Mouse (Mus musculus) splenic B cell, adult 2 months (primary cell): ENCODE measurements around the gene Ucp1.

Experiments
- DNase-seq: peaks from one replicate; pipeline ENCODE4 v3.0.0-alpha.2; 2011; ENCODE audit warnings: low read depth, low spot score
- H3K27me3 ChIP-seq: 2 replicates; pipeline ENCODE4 v1.6.1; 2012; ENCODE audit warnings: mild to moderate bottlenecking, low read length, moderate library complexity, mixed read lengths; ENCODE audit not compliant: control insufficient read depth, poor library complexity, insufficient read depth, severe bottlenecking
- H3K36me3 ChIP-seq: 2 replicates; pipeline ENCODE4 v1.6.1; 2012; ENCODE audit warnings: mild to moderate bottlenecking, low read length, moderate library complexity, mixed read lengths; ENCODE audit not compliant: control insufficient read depth, poor library complexity, insufficient read depth, severe bottlenecking

The Ucp1 gene

GRCm38 (mm10) chr8:83290176-83290575 is at the start of gene Ucp1:
TSS of gene Ucp1 (plus strand) at chr8:83290352.
- Histone ChIP-seq H3K36me3 (no peaks in the 10 kb centered on the region), H3K27me3 (no peaks in the 10 kb centered on the region; the same call in none of the 2 replicates)
- no peak for DNase-seq

DNA sequence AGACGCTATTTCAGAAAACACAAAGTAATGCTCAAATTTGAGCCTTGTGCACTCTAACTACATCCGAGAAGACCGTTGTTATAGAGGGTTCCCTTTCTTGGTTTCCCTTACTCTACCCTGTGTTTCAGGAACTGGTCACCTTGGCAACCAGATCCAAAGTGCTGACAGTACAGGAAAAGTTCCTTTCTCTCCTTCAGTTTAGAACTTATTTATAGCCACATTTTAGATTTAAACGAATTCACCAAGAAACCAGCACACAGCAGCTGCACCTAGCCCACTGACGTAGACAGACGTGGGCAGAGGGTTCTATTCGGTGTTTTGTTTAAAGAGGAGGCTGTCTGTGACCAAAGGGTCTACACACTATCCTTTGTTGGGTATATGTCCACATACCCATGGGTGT is 46.0 kb upstream of the Ucp1 start:
- no peak for DNase-seq
- Histone ChIP-seq H3K27me3 (no peaks in the 10 kb centered on the region), H3K36me3 (no peaks in the 10 kb centered on the region)

DNA sequence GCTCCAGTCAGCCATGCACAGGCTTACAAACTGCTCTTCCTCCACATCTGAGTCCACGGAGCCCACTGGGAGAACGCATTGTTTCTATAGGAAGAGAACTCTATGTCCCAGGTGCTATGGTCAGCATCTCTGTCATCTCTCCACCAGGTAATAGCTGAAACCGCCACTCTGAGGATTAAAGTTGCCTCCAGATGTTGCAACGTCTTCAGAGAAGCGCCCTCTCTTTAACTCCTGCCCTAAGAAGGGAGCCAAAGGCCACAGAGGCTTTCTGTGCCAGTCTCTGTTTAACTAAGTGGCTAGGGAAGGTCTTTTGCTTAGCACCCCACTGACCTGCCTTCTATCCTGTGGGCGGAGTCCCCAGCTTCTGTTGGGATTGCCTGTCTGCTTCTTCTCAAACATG is 39.3 kb upstream of the Ucp1 start:
- DNase-seq, result no peak
- no peaks in the 10 kb centered on the region for H3K27me3 ChIP-seq
- H3K36me3 ChIP-seq, result no peaks in the 10 kb centered on the region

GRCm38 (mm10) chr8:83251362-83252246 is 38.5 kb upstream of the Ucp1 start:
- no peak for DNase-seq
- Histone ChIP-seq H3K36me3 (no peaks in the 10 kb centered on the region), H3K27me3 (no peaks in the 10 kb centered on the region)

GRCm38 (mm10) chr8:83252791-83253190 is 37.4 kb upstream of the Ucp1 start:
- H3K36me3 ChIP-seq, result no peaks in the 10 kb centered on the region
- H3K27me3 ChIP-seq, result no peaks in the 10 kb centered on the region
- DNase-seq, result no peak

DNA sequence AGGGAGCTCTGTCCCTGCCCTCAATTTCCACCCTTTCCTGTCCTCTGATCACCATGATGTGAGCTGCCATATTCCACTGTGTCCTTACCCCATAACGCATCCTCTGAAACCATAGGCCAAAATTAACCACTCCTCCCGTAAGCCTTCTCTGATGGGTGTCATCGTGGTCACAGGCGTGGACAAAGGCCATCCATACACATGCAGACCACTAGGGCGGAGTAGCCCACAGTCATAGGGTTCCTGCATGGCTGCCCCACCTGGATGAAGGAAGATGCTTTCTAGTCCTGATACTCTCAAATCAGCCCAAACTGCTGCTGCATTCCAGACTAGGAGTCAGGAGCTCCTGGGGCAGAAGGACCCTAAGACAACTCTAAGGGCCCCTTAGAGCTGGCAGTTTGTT is 32.5 kb upstream of the Ucp1 start:
- Histone ChIP-seq H3K36me3 (no peaks in the 10 kb centered on the region), H3K27me3 (no peaks in the 10 kb centered on the region)
- DNase-seq, result no peak

GRCm38 (mm10) chr8:83260418-83261215 is 29.5 kb upstream of the Ucp1 start:
- peak; percentile 76 for DNase-seq
- H3K36me3 ChIP-seq, result no peaks in the 10 kb centered on the region
- H3K27me3 ChIP-seq, result no peaks in the 10 kb centered on the region

GRCm38 (mm10) chr8:83271172-83271571 is 19.0 kb upstream of the Ucp1 start:
- H3K36me3 ChIP-seq, result no peaks in the 10 kb centered on the region
- no peak for DNase-seq

DNA sequence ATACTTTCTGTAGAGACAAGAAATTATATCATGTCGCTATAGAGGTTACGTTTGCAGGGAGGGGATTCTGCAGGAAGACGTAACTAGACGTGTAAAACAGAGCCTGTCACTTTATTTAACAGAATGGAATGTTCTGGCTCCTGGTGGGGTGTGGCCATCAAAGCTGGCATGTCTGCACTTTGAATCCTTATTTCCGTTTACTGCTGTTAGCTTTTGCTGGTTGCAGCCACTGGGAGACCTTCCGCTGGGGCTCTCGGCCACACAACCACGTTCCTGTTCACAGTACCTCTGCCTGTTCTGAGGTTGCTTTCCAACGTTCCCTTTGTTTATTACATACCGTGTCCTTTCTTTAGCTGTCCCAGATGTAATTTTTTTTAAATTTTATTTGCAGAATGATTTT is 17.7 kb upstream of the Ucp1 start:
- Histone ChIP-seq H3K36me3 (no peaks in the 10 kb centered on the region), H3K27me3 (no peaks in the 10 kb centered on the region)
- DNase-seq, result no peak

More at GRCm38 (mm10) chr8:83271172-83271571, 19.0 kb upstream of the Ucp1 start:
- no peaks in the 10 kb centered on the region for H3K27me3 ChIP-seq

DNA sequence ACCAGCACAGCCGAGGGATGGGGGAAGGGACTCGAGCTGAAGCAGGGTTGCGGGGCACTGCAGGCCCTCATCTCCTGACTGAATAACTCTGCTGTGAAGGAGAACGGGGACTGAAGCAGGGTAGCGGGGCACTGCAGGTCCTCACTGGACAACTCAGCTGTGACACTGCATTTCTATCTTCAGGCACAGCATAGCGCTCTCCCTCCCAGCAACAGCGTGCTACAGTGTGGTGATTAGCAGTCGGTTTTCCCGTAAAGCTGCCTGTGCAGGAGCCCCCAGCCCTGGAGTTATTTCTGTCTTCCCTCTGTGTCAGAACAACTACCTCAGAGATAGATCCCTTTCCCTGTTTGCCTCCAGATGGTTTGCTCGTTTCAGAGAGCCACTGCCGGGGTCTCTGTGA is 15.7 kb upstream of the Ucp1 start:
- DNase-seq, result no peak
- no peaks in the 10 kb centered on the region for H3K27me3 ChIP-seq
- no peaks in the 10 kb centered on the region for H3K36me3 ChIP-seq

DNA sequence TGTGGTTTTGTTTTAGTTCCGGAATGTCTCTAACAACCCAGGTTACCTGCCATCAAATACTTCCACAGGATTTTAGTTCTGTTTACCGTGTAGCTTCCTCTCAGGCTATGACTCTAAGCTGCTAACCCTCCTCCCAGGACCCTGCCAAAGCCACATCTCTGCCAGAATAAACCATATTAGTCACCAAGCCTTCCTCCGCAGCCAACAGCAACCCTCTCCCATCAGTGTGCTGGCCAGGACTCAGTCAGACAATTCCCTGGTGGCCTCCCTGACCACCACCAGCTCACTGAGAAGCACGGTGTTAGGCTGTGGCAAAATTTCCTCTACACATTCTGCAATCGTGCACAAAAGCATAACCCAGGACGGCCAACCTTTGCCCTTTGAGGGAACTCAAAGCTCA is 11.7 kb upstream of the Ucp1 start:
- no peaks in the 10 kb centered on the region for H3K27me3 ChIP-seq
- no peak for DNase-seq
- no peaks in the 10 kb centered on the region for H3K36me3 ChIP-seq

DNA sequence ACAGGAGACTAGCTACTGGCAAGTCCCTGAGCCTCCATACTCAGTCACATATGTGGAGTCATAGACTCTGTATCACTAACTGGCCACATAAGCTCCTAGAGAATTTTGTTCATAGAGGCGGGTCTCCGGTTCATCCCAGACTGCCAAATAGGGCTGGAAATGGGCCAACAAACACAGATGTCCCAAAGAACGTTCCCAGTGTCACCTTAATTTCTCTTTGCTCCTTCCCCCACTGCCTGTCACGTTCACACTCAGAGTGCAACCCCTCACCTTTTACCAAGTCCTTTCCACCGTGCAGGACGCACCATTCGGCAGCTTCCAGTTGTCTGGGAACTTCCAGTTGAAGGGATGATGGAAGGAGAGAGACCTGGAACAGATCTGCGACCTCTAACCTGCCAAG is 4.8 kb upstream of the Ucp1 start:
- DNase-seq, result no peak
- no peaks in the 10 kb centered on the region for H3K36me3 ChIP-seq
- H3K27me3 ChIP-seq, result no peaks in the 10 kb centered on the region; the same call in none of the 2 replicates

- Histone ChIP-seq H3K27me3 (no peaks in the 10 kb centered on the region), H3K36me3 (no peaks in the 10 kb centered on the region)
- DNase-seq, result no peak
Measured at GRCm38 (mm10) chr8:83297375-83297774, 7.2 kb downstream of the Ucp1 start.

- H3K27me3 ChIP-seq, result no peaks in the 10 kb centered on the region
- H3K36me3 ChIP-seq, result no peaks in the 10 kb centered on the region
- DNase-seq, result peak; percentile 30
Measured at GRCm38 (mm10) chr8:83300135-83300534, 10.0 kb downstream of the Ucp1 start.

DNA sequence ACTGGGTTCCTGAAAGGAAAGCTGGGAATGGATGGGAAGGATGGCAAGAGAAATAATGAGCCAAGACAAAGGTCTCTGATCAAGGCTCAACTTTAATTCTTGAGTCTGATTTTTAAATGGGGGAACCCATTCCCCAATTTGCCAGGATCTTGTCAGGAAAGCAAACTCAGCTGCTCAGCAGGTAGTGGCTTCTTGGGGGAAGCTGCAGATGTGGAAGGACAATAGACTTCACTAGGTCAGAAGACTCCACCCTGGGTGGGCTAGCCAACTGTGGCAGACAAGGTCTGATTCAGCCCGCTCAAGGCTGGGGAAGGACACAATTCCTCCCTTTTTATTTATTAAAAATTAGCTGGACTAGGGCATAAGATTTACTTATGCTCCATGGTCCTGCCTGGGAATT is 14.8 kb downstream of the Ucp1 start:
- Histone ChIP-seq H3K27me3 (no peaks in the 10 kb centered on the region), H3K36me3 (no peaks in the 10 kb centered on the region)
- no peak for DNase-seq
